Mouse (Mus musculus) neural tube, embryonic 15.5 days (tissue): ENCODE results near the gene Clint1. TPM values are rescaled to one million over a fixed set of nuclear protein-coding genes. Genes with fewer than 3 reads are reported as not detected.

Source experiments
- ATAC-seq: fragments of 200-750 bp; cut with Nextera tagmentation; 2 replicates; pipeline ENCODE4 v1.8.0; 2017; ENCODE audit warnings: mild to moderate bottlenecking, moderate TSS enrichment, moderate library complexity; ENCODE audit not compliant: low FRiP score
- H3K27ac ChIP-seq: fragments of 300-500 bp; sonication (generic); replicated peaks from 2 replicates; pipeline ENCODE4 v1.5.1; 2015; ENCODE audit warnings: mild to moderate bottlenecking, inconsistent platforms
- H3K27me3 ChIP-seq: fragments of 300-500 bp; sonication (generic); replicated peaks from 2 replicates; pipeline ENCODE4 v1.6.1; 2015; ENCODE audit warnings: inconsistent platforms
- H3K36me3 ChIP-seq: fragments of 300-500 bp; sonication (generic); 2 replicates; pipeline ENCODE4 v1.6.1; 2015; ENCODE audit warnings: inconsistent platforms
- H3K4me1 ChIP-seq: fragments of 300-500 bp; sonication (generic); 2 replicates; pipeline ENCODE4 v1.6.1; 2015; ENCODE audit warnings: inconsistent platforms
- H3K4me2 ChIP-seq: fragments of 300-500 bp; sonication (generic); 2 replicates; pipeline ENCODE4 v1.6.1; 2015; ENCODE audit warnings: inconsistent platforms, mild to moderate bottlenecking, moderate library complexity
- H3K4me3 ChIP-seq: fragments of 300-500 bp; sonication (generic); replicated peaks from 2 replicates; pipeline ENCODE4 v1.5.1; 2015; ENCODE audit warnings: mild to moderate bottlenecking, inconsistent platforms
- H3K9ac ChIP-seq: fragments of 300-500 bp; sonication (generic); replicated peaks from 2 replicates; pipeline ENCODE4 v1.6.1; 2015; ENCODE audit warnings: mild to moderate bottlenecking, inconsistent platforms
- H3K9me3 ChIP-seq: fragments of 300-500 bp; sonication (generic); replicated peaks from 2 replicates; pipeline ENCODE4 v1.6.1; 2016; ENCODE audit warnings: inconsistent platforms
- WGBS: fragments of 180-500 bp; shearing (Covaris S2); methylation state at CpG from one replicate; pipeline ENCODE4 v1.1.7; 2015; ENCODE audit warnings: mixed read lengths; 5-methylcytosine and 5-hydroxymethylcytosine counted together
- polyA plus RNA-seq: library from polyadenylated mRNA; unstranded; fragments of >200 nt; fragmentation: Nextera tagmentation; extraction: Ambion mirVana; gene quantifications from 2 replicates; pipeline ENCODE4 v1.2.1, GENCODE M21; 2015

Clint1 gene
- polyA plus RNA-seq, 1 experiment from 2014 or later: 41.5 TPM

GRCm38 (mm10) chr11:45910701-45911100 lies 58.9 kb downstream of the Clint1 start:
- H3K27ac ChIP-seq: 0 out of 2 replicates have a peak overlapping the region, but pooled peaks have one; percentile 9
- H3K4me1 ChIP-seq: no peaks in the 10 kb centered on the region
- no peaks in the 10 kb centered on the region for H3K27me3 ChIP-seq
- no peak overlapping the region for H3K4me3 ChIP-seq
- H3K9me3 ChIP-seq: no peaks in the 10 kb centered on the region
- WGBS: 60% methylated on average over 5 of the region's 5 CpGs
- peaks cover 46% of the 10 kb centered on the region for H3K36me3 ChIP-seq
- no peak overlapping the region for H3K4me2 ChIP-seq
- H3K9ac ChIP-seq: no peak overlapping the region
- ATAC-seq: peak; percentile 69; the same call in 1 of the 2 replicates

- WGBS: 88% methylated on average over 10 of the region's 10 CpGs
Observed at GRCm38 (mm10) chr11:45916196-45916595, 64.3 kb downstream of the Clint1 start.

GRCm38 (mm10) chr11:45918018-45918417 lies 66.2 kb downstream of the Clint1 start:
- Histone ChIP-seq H3K4me2 (no peak overlapping the region), H3K4me1 (peaks cover 12% of the 10 kb centered on the region), H3K36me3 (no peaks in the 10 kb centered on the region), H3K27ac (no peak overlapping the region), H3K9me3 (no peaks in the 10 kb centered on the region), H3K27me3 (no peaks in the 10 kb centered on the region), H3K4me3 (no peak overlapping the region), H3K9ac (no peak overlapping the region)
- ATAC-seq: no peak
- 93% methylated on average over 6 of the region's 6 CpGs for WGBS

More at GRCm38 (mm10) chr11:45916196-45916595, 64.3 kb downstream of the Clint1 start:
- Histone ChIP-seq H3K36me3 (peaks cover 8% of the 10 kb centered on the region; the same call in 1 of the 2 replicates), H3K4me1 (peaks cover 6% of the 10 kb centered on the region), H3K9me3 (no peaks in the 10 kb centered on the region), H3K27me3 (no peaks in the 10 kb centered on the region), H3K27ac (no peak overlapping the region), H3K4me2 (no peak overlapping the region), H3K4me3 (no peak overlapping the region), H3K9ac (no peak overlapping the region)
- ATAC-seq: no peak

GRCm38 (mm10) chr11:45918836-45919235 lies 67.0 kb downstream of the Clint1 start:
- no peak for ATAC-seq
- Histone ChIP-seq H3K9ac (no peak overlapping the region), H3K36me3 (no peaks in the 10 kb centered on the region), H3K4me1 (peaks cover 12% of the 10 kb centered on the region), H3K27me3 (no peaks in the 10 kb centered on the region), H3K4me3 (no peak overlapping the region), H3K4me2 (no peak overlapping the region), H3K9me3 (no peaks in the 10 kb centered on the region), H3K27ac (no peak overlapping the region)
- 57% methylated on average over 4 of the region's 4 CpGs for WGBS

GRCm38 (mm10) chr11:45921026-45921425 lies 69.2 kb downstream of the Clint1 start:
- no peak overlapping the region for H3K9ac ChIP-seq
- no peak overlapping the region for H3K4me3 ChIP-seq
- 32% methylated on average over 8 of the region's 8 CpGs for WGBS
- no peaks in the 10 kb centered on the region for H3K27me3 ChIP-seq
- ATAC-seq: peak; percentile 13; the same call in 1 of the 2 replicates
- H3K9me3 ChIP-seq: no peaks in the 10 kb centered on the region
- no peaks in the 10 kb centered on the region for H3K36me3 ChIP-seq
- H3K27ac ChIP-seq: peak overlapping the region; percentile 69
- H3K4me2 ChIP-seq: peak overlapping the region; percentile 37
- H3K4me1 ChIP-seq: peaks cover 12% of the 10 kb centered on the region

GRCm38 (mm10) chr11:45921480-45921898 lies 69.6 kb downstream of the Clint1 start:
- WGBS: 5% methylated on average over 10 of the region's 10 CpGs
- H3K27ac ChIP-seq: peak overlapping the region; percentile 69
- no peaks in the 10 kb centered on the region for H3K36me3 ChIP-seq
- H3K4me1 ChIP-seq: peaks cover 15% of the 10 kb centered on the region
- H3K4me2 ChIP-seq: peak overlapping the region; percentile 37
- ATAC-seq: peak; percentile 48
- H3K27me3 ChIP-seq: no peaks in the 10 kb centered on the region
- no peak overlapping the region for H3K9ac ChIP-seq
- H3K4me3 ChIP-seq: no peak overlapping the region
- H3K9me3 ChIP-seq: no peaks in the 10 kb centered on the region

- H3K4me1 ChIP-seq: peaks cover 13% of the 10 kb centered on the region
- no peak overlapping the region for H3K4me3 ChIP-seq
- H3K4me2 ChIP-seq: no peak overlapping the region
- no peaks in the 10 kb centered on the region for H3K9me3 ChIP-seq
- 29% methylated on average over 6 of the region's 6 CpGs for WGBS
- H3K9ac ChIP-seq: no peak overlapping the region
- H3K27me3 ChIP-seq: no peaks in the 10 kb centered on the region
- H3K27ac ChIP-seq: no peak overlapping the region
- H3K36me3 ChIP-seq: peaks cover 15% of the 10 kb centered on the region
- 0 out of 2 replicates have a peak, but pooled peaks have one; percentile 25 for ATAC-seq
Observed at GRCm38 (mm10) chr11:45925436-45925835, 73.6 kb downstream of the Clint1 start.

- peak; percentile 86 for ATAC-seq
Observed at GRCm38 (mm10) chr11:45926640-45927082, 74.8 kb downstream of the Clint1 start.

GRCm38 (mm10) chr11:45927456-45927855 lies 75.6 kb downstream of the Clint1 start:
- Histone ChIP-seq H3K9me3 (no peaks in the 10 kb centered on the region), H3K27ac (no peak overlapping the region), H3K36me3 (peaks cover 21% of the 10 kb centered on the region), H3K4me2 (no peak overlapping the region), H3K9ac (no peak overlapping the region), H3K4me3 (no peak overlapping the region), H3K4me1 (peaks cover 2% of the 10 kb centered on the region; the same call in 1 of the 2 replicates), H3K27me3 (no peaks in the 10 kb centered on the region)
- 52% methylated on average over 5 of the region's 5 CpGs for WGBS
- no peak for ATAC-seq

More at GRCm38 (mm10) chr11:45926640-45927082, 74.8 kb downstream of the Clint1 start:
- peaks cover 15% of the 10 kb centered on the region for H3K36me3 ChIP-seq
- H3K9me3 ChIP-seq: no peaks in the 10 kb centered on the region
- H3K9ac ChIP-seq: peak overlapping the region; percentile 48; the same call in 1 of the 2 replicates
- H3K4me2 ChIP-seq: peak overlapping the region; percentile 63
- no peaks in the 10 kb centered on the region for H3K27me3 ChIP-seq
- peaks cover 4% of the 10 kb centered on the region for H3K4me1 ChIP-seq
- peak overlapping the region; percentile 70 for H3K27ac ChIP-seq
- H3K4me3 ChIP-seq: peak overlapping the region; percentile 40
- under 1% methylated on average over 9 of the region's 9 CpGs for WGBS

- 92% methylated on average over 10 of the region's 10 CpGs for WGBS
- Histone ChIP-seq H3K4me3 (no peak overlapping the region), H3K9me3 (no peaks in the 10 kb centered on the region), H3K4me2 (no peak overlapping the region), H3K9ac (no peak overlapping the region), H3K4me1 (peaks cover 2% of the 10 kb centered on the region; the same call in 1 of the 2 replicates), H3K36me3 (peaks cover 42% of the 10 kb centered on the region), H3K27ac (no peak overlapping the region), H3K27me3 (no peaks in the 10 kb centered on the region)
- ATAC-seq: no peak
Observed at GRCm38 (mm10) chr11:45929541-45929940, 77.7 kb downstream of the Clint1 start.

- Histone ChIP-seq H3K4me2 (no peak overlapping the region), H3K27ac (no peak overlapping the region), H3K9me3 (no peaks in the 10 kb centered on the region), H3K4me1 (no peaks in the 10 kb centered on the region), H3K9ac (no peak overlapping the region), H3K27me3 (no peaks in the 10 kb centered on the region), H3K36me3 (peaks cover 73% of the 10 kb centered on the region), H3K4me3 (no peak overlapping the region)
- no peak for ATAC-seq
- 93% methylated on average over 10 of the region's 10 CpGs for WGBS
Observed at GRCm38 (mm10) chr11:45932771-45933170, 80.9 kb downstream of the Clint1 start.

GRCm38 (mm10) chr11:45937478-45937877 lies 85.6 kb downstream of the Clint1 start:
- H3K4me3 ChIP-seq: no peak overlapping the region
- H3K27ac ChIP-seq: no peak overlapping the region
- H3K4me1 ChIP-seq: peaks cover 11% of the 10 kb centered on the region
- no peak overlapping the region for H3K4me2 ChIP-seq
- no peak for ATAC-seq
- H3K36me3 ChIP-seq: peaks cover 53% of the 10 kb centered on the region
- H3K9me3 ChIP-seq: no peaks in the 10 kb centered on the region
- 97% methylated on average over 8 of the region's 8 CpGs for WGBS
- no peaks in the 10 kb centered on the region for H3K27me3 ChIP-seq
- H3K9ac ChIP-seq: no peak overlapping the region
